Mouse (Mus musculus) G1E (cell line): Measurements from ENCODE around the gene Arhgef7.

Source experiments
- CTCF ChIP-seq: IDR thresholded peaks from 2 replicates; pipeline ENCODE4 v1.5.1; 2012; ENCODE audit warnings: low read depth, low read length, inconsistent platforms, mixed read lengths
- GATA1 ChIP-seq: IDR thresholded peaks from 2 replicates; pipeline ENCODE4 v1.6.1; 2012; ENCODE audit warnings: borderline replicate concordance, low read length, inconsistent platforms, mixed read lengths
- GATA2 ChIP-seq: IDR thresholded peaks from 2 replicates; pipeline ENCODE4 v1.6.1; 2012; ENCODE audit warnings: low read depth, low read length, inconsistent platforms, borderline replicate concordance
- POLR2AphosphoS5 ChIP-seq: IDR thresholded peaks from 2 replicates; pipeline ENCODE4 v1.6.1; 2012; ENCODE audit warnings: low read depth, low read length, inconsistent platforms; ENCODE audit not compliant: insufficient replicate concordance
- TAL1 ChIP-seq: conservative IDR thresholded peaks from 2 replicates; pipeline ENCODE4 v1.6.1; 2012; ENCODE audit warnings: low read depth, low read length, inconsistent platforms, mixed read lengths

DNA sequence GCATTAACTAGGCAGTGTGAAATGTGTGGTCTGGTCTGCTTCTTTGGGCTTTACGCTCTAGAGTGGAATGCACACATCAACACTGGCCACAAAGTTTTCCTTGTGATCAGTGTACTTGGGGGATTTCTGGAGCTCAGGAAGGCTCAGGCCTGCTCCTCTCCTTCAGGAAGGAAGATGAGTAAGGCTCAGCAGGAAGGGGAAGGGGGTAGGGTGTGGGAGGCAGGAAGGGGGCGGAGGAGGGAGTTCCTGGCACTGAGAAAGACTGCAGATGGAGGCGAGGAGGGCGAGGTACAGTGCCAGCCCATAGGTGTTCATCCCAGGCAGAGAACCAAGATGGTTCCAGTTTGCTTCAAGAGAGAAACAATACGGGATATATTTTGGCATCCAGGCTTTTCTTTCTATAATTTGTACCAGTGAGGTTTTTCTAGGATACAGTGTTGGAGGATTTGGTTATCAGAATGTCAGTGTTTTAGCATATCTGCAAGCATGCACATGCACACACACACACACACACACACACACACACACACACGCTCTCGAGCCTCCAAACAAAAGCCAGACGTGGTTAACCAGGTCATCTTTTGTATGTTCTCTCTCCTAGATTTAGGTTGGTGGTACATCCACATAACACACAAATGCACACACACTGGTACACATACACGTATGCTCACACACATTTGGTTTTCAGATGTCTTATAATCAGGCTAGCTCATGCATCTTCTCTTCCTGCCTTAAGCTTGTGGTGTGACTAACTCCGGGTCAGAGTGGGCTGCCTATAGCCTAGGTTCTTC, 52.5 kb downstream of the Arhgef7 start:
- TF ChIP-seq CTCF (no peak), GATA1 (no peak), TAL1 (no peak), GATA2 (no peak), POLR2AphosphoS5 (no peak)
